Mouse (Mus musculus): Measurements from ENCODE around the gene Bub1. TPM values are rescaled to one million over a fixed set of nuclear protein-coding genes. Genes with fewer than 3 reads are reported as not detected.

Gene Bub1
- polyA plus RNA-seq (2016; fragmentation: Nextera tagmentation; extraction: Ambion mirVana), result 61.8 and 71.3 TPM in 2 replicates

DNA sequence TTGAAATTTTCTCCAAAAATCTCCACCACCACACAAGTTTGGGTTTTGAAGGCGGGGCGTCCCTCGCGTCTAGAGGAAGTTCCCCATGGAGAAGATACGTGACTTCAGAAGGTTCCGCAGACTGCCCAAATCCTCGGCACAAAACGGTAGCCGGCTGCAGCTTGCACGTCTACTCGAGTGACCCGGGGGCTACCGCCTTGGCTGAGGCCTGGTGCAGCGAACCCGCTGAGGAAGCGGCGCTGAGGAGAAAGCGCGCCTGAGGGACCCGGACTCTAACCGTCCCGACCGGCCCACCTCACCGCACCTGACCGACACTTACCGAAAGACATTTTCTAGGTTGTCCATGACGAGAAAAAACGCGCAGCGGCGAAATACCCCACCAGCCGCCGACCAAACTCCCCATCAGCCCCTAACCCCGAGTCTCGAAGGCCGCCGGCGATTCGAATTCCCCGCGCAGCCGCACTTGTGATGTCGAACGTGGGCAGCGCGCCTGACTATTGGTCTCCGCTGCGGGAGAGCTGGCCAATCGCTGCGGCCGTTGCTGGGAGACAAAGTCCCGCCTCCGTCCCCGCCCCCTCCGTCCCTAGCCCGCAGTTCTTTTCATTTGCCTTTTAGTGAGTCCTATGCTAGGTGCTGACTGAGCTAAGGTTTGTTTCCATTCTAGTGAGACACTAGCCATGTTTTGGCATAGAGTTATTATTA, at the start of gene Bub1:
TSS of gene Bub1 (minus strand) at position 465 of the 702 bp plus-strand sequence.
- peak within 1 kb of the TSS; percentile 77 for H3K4me3 ChIP-seq
- peaks cover 8% of the 10 kb centered on the region; the same call in 1 of the 2 replicates for H3K4me1 ChIP-seq
- H3K9me3 ChIP-seq, result no peaks in the 10 kb centered on the region
- H3K27me3 ChIP-seq (ENCODE audit: insufficient read depth, poor library complexity, severe bottlenecking), result no peaks in the 10 kb centered on the region; the same call in 1 of the 2 replicates
- peak; percentile 97 for DNase-seq (ENCODE audit: low spot score)
- WGBS, result under 1% methylated on average over 56 of the region's 56 CpGs
- peaks cover 7% of the 10 kb centered on the region for H3K36me3 ChIP-seq
- H3K27ac ChIP-seq, result peak within 1 kb of the TSS; percentile 84

DNA sequence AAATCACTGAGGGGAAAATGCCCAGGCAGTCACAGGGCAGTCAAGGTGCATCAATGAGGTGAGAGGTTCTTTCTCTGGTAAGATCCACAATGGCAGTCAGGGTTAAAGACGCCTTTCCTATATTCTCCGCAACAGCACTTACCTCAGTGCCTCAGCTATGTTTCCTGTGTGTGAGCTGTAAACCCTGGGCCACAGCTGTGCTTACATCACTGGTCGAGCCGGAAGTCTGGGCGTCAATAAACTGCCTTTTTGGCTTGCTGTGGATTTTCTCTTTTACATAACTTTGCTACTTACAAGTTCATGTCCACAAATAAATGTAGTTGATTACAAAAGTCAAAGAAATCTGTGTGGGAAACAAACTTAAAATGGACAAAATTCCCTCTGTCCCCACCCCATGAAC, 49.4 kb upstream of the Bub1 start:
- no peak overlapping the region for H3K27ac ChIP-seq

GRCm38 (mm10) chr2:127864381-127864780, 32.7 kb upstream of the Bub1 start:
- H3K27ac ChIP-seq, result no peak overlapping the region
- no peaks in the 10 kb centered on the region for H3K4me1 ChIP-seq
- 71% methylated on average over 4 of the region's 4 CpGs for WGBS
- no peaks in the 10 kb centered on the region for H3K9me3 ChIP-seq
- no peaks in the 10 kb centered on the region for H3K36me3 ChIP-seq
- H3K27me3 ChIP-seq (ENCODE audit: insufficient read depth, poor library complexity, severe bottlenecking), result no peaks in the 10 kb centered on the region
- no peak overlapping the region for H3K4me3 ChIP-seq
- DNase-seq (ENCODE audit: low spot score), result no peak

More for the DNA sequence above, 49.4 kb upstream of the Bub1 start:
- Histone ChIP-seq H3K4me3 (no peak overlapping the region), H3K9me3 (no peaks in the 10 kb centered on the region), H3K36me3 (no peaks in the 10 kb centered on the region), H3K27me3 (ENCODE audit: insufficient read depth, poor library complexity, severe bottlenecking) (no peaks in the 10 kb centered on the region), H3K4me1 (no peaks in the 10 kb centered on the region; the same call in 1 of the 2 replicates)
- 65% methylated on average over 5 of the region's 5 CpGs for WGBS
- DNase-seq (ENCODE audit: low spot score), result no peak

GRCm38 (mm10) chr2:127854332-127854991, 22.8 kb upstream of the Bub1 start:
- H3K27me3 ChIP-seq (ENCODE audit: insufficient read depth, poor library complexity, severe bottlenecking), result no peaks in the 10 kb centered on the region
- H3K9me3 ChIP-seq, result no peaks in the 10 kb centered on the region
- no peaks in the 10 kb centered on the region; the same call in 1 of the 2 replicates for H3K4me1 ChIP-seq
- DNase-seq (ENCODE audit: low spot score), result no peak
- 53% methylated on average over 3 of the region's 4 CpGs for WGBS
- H3K4me3 ChIP-seq, result no peak overlapping the region
- no peak overlapping the region for H3K27ac ChIP-seq
- no peaks in the 10 kb centered on the region for H3K36me3 ChIP-seq

GRCm38 (mm10) chr2:127850371-127850770, 18.7 kb upstream of the Bub1 start:
- Histone ChIP-seq H3K27ac (no peak overlapping the region), H3K4me3 (no peak overlapping the region), H3K4me1 (no peaks in the 10 kb centered on the region; the same call in 1 of the 2 replicates), H3K27me3 (ENCODE audit: insufficient read depth, poor library complexity, severe bottlenecking) (peaks cover 6% of the 10 kb centered on the region; the same call in 1 of the 2 replicates), H3K36me3 (no peaks in the 10 kb centered on the region), H3K9me3 (no peaks in the 10 kb centered on the region)
- WGBS, result 75% methylated on average over 2 of the region's 2 CpGs
- no peak for DNase-seq (ENCODE audit: low spot score)

GRCm38 (mm10) chr2:127846571-127846970, 14.9 kb upstream of the Bub1 start:
- Histone ChIP-seq H3K4me3 (no peak overlapping the region), H3K9me3 (no peaks in the 10 kb centered on the region), H3K4me1 (no peaks in the 10 kb centered on the region), H3K27ac (no peak overlapping the region), H3K27me3 (ENCODE audit: insufficient read depth, poor library complexity, severe bottlenecking) (peaks cover 16% of the 10 kb centered on the region), H3K36me3 (no peaks in the 10 kb centered on the region)
- WGBS, result 42% methylated on average over 1 of the region's 1 CpGs
- no peak for DNase-seq (ENCODE audit: low spot score)

GRCm38 (mm10) chr2:127846008-127846407, 14.3 kb upstream of the Bub1 start:
- DNase-seq (ENCODE audit: low spot score), result no peak
- H3K36me3 ChIP-seq, result no peaks in the 10 kb centered on the region
- no peaks in the 10 kb centered on the region for H3K9me3 ChIP-seq
- no peak overlapping the region for H3K27ac ChIP-seq
- H3K27me3 ChIP-seq (ENCODE audit: insufficient read depth, poor library complexity, severe bottlenecking), result peaks cover 20% of the 10 kb centered on the region
- H3K4me1 ChIP-seq, result no peaks in the 10 kb centered on the region
- H3K4me3 ChIP-seq, result no peak overlapping the region

DNA sequence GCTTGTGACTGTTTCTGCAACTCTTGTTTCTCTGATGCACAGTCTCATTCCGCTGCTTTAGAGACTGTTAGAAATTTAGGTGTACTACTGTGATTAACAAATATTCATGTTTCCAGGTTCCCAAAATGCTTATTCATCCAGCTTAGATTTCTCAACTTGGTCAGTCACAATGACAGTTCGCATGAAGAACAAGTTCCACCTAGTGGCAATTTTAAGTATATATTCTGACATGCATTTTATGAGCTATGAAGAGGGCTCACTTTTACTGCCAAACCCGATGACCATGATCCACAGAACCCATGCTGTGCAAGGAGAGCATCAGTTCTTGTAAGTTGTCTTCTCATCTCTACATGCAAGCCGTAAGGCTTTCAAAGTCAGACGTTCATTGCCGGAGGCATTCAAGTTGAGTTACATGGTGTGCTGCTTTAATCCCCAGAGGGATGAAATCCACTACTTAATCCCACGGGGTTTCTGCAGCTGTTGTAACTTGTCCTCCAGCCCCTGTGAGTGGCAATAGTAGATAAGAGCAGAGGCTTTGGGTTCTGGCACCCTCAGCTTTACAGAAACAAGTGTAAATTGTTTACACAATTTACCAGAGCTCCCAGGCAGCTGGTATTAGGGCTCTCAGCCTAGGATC, 13.8 kb upstream of the Bub1 start:
- Histone ChIP-seq H3K4me1 (no peaks in the 10 kb centered on the region), H3K27me3 (ENCODE audit: insufficient read depth, poor library complexity, severe bottlenecking) (peaks cover 26% of the 10 kb centered on the region), H3K36me3 (no peaks in the 10 kb centered on the region), H3K9me3 (no peaks in the 10 kb centered on the region), H3K4me3 (no peak overlapping the region), H3K27ac (no peak overlapping the region)
- no peak for DNase-seq (ENCODE audit: low spot score)
- WGBS, result 43% methylated on average over 7 of the region's 7 CpGs

DNA sequence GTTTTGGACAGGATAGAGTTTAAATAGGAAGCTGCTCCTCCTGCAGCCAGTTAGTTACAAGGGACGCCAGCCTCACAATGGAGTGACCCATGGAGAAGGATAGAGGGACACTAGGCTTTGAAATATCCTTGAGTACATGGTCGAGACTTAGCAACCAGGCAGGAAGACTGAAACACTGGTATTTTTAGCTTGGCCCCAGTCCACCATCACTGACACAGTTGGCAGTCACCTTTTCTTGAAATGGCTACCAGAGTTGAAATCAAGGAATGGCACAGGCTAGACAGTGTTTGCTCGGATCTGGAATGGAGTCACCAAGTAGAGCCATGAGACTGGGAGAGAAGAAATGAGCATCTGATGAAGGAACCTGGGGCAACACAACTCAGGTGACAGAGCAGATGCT, 10.8 kb upstream of the Bub1 start:
- Histone ChIP-seq H3K4me3 (no peak overlapping the region), H3K27me3 (ENCODE audit: insufficient read depth, poor library complexity, severe bottlenecking) (peaks cover 56% of the 10 kb centered on the region), H3K9me3 (no peaks in the 10 kb centered on the region), H3K4me1 (no peaks in the 10 kb centered on the region), H3K27ac (no peak overlapping the region), H3K36me3 (no peaks in the 10 kb centered on the region)
- 60% methylated on average over 3 of the region's 3 CpGs for whole genome bisulfite sequencing
- no peak for DNase-seq (ENCODE audit: low spot score)

GRCm38 (mm10) chr2:127841402-127841801, 9.7 kb upstream of the Bub1 start:
- 77% methylated on average over 1 of the region's 1 CpGs for WGBS
- no peak for DNase-seq (ENCODE audit: low spot score)
- no peaks in the 10 kb centered on the region for H3K4me1 ChIP-seq
- peaks cover 64% of the 10 kb centered on the region for H3K27me3 ChIP-seq (ENCODE audit: insufficient read depth, poor library complexity, severe bottlenecking)
- no peaks in the 10 kb centered on the region for H3K36me3 ChIP-seq
- H3K4me3 ChIP-seq, result no peak overlapping the region
- no peaks in the 10 kb centered on the region for H3K9me3 ChIP-seq
- H3K27ac ChIP-seq, result no peak overlapping the region

- H3K36me3 ChIP-seq, result no peaks in the 10 kb centered on the region
- WGBS, result 15% methylated on average over 11 of the region's 11 CpGs
- no peaks in the 10 kb centered on the region for H3K9me3 ChIP-seq
- no peaks in the 10 kb centered on the region for H3K4me1 ChIP-seq
- peaks cover 58% of the 10 kb centered on the region for H3K27me3 ChIP-seq (ENCODE audit: insufficient read depth, poor library complexity, severe bottlenecking)
- no peak for DNase-seq (ENCODE audit: low spot score)
- no peak overlapping the region for H3K27ac ChIP-seq
- 0 out of 2 replicates have a peak overlapping the region, but pooled peaks have one; percentile 8 for H3K4me3 ChIP-seq
These were observed 7.8 kb upstream of the Bub1 start for GRCm38 (mm10) chr2:127839425-127839824.

- WGBS, result 67% methylated on average over 7 of the region's 7 CpGs
These were observed 6.9 kb upstream of the Bub1 start, which contains the start of gene Acoxl for GRCm38 (mm10) chr2:127838576-127838975. TSS of gene Acoxl (plus strand) at chr2:127838876.

GRCm38 (mm10) chr2:127832833-127833190, 1.1 kb upstream of the Bub1 start:
- 20% methylated on average over 2 of the region's 2 CpGs for WGBS
- Histone ChIP-seq H3K27ac (no peak overlapping the region), H3K36me3 (no peaks in the 10 kb centered on the region), H3K9me3 (no peaks in the 10 kb centered on the region), H3K4me3 (no peak overlapping the region), H3K4me1 (peaks cover 8% of the 10 kb centered on the region; the same call in 1 of the 2 replicates), H3K27me3 (ENCODE audit: insufficient read depth, poor library complexity, severe bottlenecking) (peaks cover 12% of the 10 kb centered on the region)
- DNase-seq (ENCODE audit: low spot score), result no peak

More at GRCm38 (mm10) chr2:127838576-127838975, 6.9 kb upstream of the Bub1 start, which contains the start of gene Acoxl:
- Histone ChIP-seq H3K27ac (no peak within 1 kb of the TSS), H3K4me3 (0 out of 2 replicates have a peak within 1 kb of the TSS, but pooled peaks have one; percentile 8), H3K9me3 (no peaks in the 10 kb centered on the region), H3K27me3 (ENCODE audit: insufficient read depth, poor library complexity, severe bottlenecking) (peaks cover 58% of the 10 kb centered on the region), H3K4me1 (no peaks in the 10 kb centered on the region), H3K36me3 (no peaks in the 10 kb centered on the region)
- DNase-seq (ENCODE audit: low spot score), result no peak
